In genomic region chr4:117676903-117677302, GRCm38 (mm10) we compare ENCODE assay signal across 8 mouse cellular contexts. TPM values are rescaled to one million over a fixed set of nuclear protein-coding genes. Genes with fewer than 3 reads are reported as not detected.
DNase-seq lines count a peak whose midpoint lies in the region; ATAC-seq and TF ChIP-seq lines count a peak whose summit lies in the region.
"Had no signal": no experiment of that assay in that cellular context is flagged by ENCODE, and none has a peak within 500 bp of the region (broad histone marks: within the 10 kb centered on the region; RNA-seq: fewer than 3 reads in every experiment).

No protein-coding gene starts in this region.

- no peaks in the 10 kb centered on the region for H3K9me3 ChIP-seq in forebrain, embryonic 15.5 days
- no peaks in the 10 kb centered on the region for H3K9me3 ChIP-seq in midbrain, embryonic 10.5 days (replicated peaks)
- H3K9me3 ChIP-seq: megakaryocyte, embryonic 14.5 days had no signal

- peak; percentile 96 for TF ChIP-seq CTCF in left cerebral cortex, adult 2 months (IDR thresholded peaks at IDR 0.05)

- H3K36me3 ChIP-seq in forebrain, embryonic 15.5 days = peaks cover 66% of the 10 kb centered on the region
- H3K36me3 ChIP-seq in midbrain, embryonic 10.5 days = peaks cover 88% of the 10 kb centered on the region

- 7% methylated on average over 3 of the region's 3 CpGs for WGBS in forebrain, embryonic 15.5 days
- 29% methylated on average over 3 of the region's 3 CpGs for WGBS in midbrain, embryonic 10.5 days

- H3K4me2 ChIP-seq in forebrain, embryonic 15.5 days (replicated peaks) = no peak overlapping the region

- no peaks in the 10 kb centered on the region for H3K27me3 ChIP-seq in forebrain, embryonic 15.5 days
- no peaks in the 10 kb centered on the region for H3K27me3 ChIP-seq in midbrain, embryonic 10.5 days (ENCODE audit: low read depth, poor library complexity, severe bottlenecking)
- H3K27me3 ChIP-seq: megakaryocyte, embryonic 14.5 days had no signal

- intact Hi-C loops in left cerebral cortex, adult 2 months (cut with DNase I) = loop anchor here (2.0 to 10.0 kb wide), 5 partner anchors 48 to 522 kb away; partner anchors contain the start of genes Rnf220 and Rps8

- H3K9ac ChIP-seq in forebrain, embryonic 15.5 days (replicated peaks) = no peak overlapping the region

- H3K27ac ChIP-seq in forebrain, embryonic 15.5 days (replicated peaks) = no peak overlapping the region
- H3K27ac ChIP-seq in left cerebral cortex, adult 2 months = no peak overlapping the region
- no peak overlapping the region for H3K27ac ChIP-seq in midbrain, embryonic 10.5 days (replicated peaks)

- peak; percentile 16 for DNase-seq in WW6 (ENCODE audit: low read depth, low spot score)
- DNase-seq in cerebellum, adult 11-12 months = peak; percentile 58
- DNase-seq in induced T-regulatory cell, adult 2 months (ENCODE audit: low read depth) = peak; percentile 77
- DNase-seq in left cerebral cortex, adult 2 months (ENCODE audit: extremely low spot score in 1 of 2, low spot score in 2 of 2) = peak; percentile 73 to 84
- DNase-seq in midbrain, embryonic 10.5 days (ENCODE audit: low spot score) = peak; percentile 78
- DNase-seq in right cerebral cortex, postnatal 25 days = peak; percentile 59

- peaks cover 13% of the 10 kb centered on the region for H3K4me1 ChIP-seq in forebrain, embryonic 15.5 days
- peaks cover 12% of the 10 kb centered on the region for H3K4me1 ChIP-seq in midbrain, embryonic 10.5 days

- no peak overlapping the region for H3K4me3 ChIP-seq in forebrain, embryonic 15.5 days
- H3K4me3 ChIP-seq in left cerebral cortex, adult 2 months = no peak overlapping the region
- H3K4me3 ChIP-seq in midbrain, embryonic 10.5 days = no peak overlapping the region
- H3K4me3 ChIP-seq: megakaryocyte, embryonic 14.5 days had no signal

- peak; percentile 60; the same call in 1 of the 2 replicates for ATAC-seq in forebrain, embryonic 15.5 days (replicated peaks)

RNA-seq across cellular contexts. Expression of gene Dmap1, which starts 5.2 kb away (rescaled TPM):
- 78.7 and 81.2 TPM in 2 replicates for polyA plus RNA-seq in forebrain, embryonic 15.5 days (2015; fragmentation: Nextera tagmentation; extraction: Ambion mirVana)
- 10 to 100 TPM; 37.3 to 42.0 TPM for total RNA-seq in left cerebral cortex, adult 2 months (2021)
- 74.3 and 80.7 TPM in 2 replicates for polyA plus RNA-seq in midbrain, embryonic 10.5 days (2016; fragmentation: Nextera tagmentation; extraction: Ambion mirVana)

RNA-seq across cellular contexts. Expression of gene Gm12845, which starts 47.3 kb away (rescaled TPM):
- polyA plus RNA-seq in forebrain, embryonic 15.5 days (2015; fragmentation: Nextera tagmentation; extraction: Ambion mirVana) = not detected in 2 replicates
- total RNA-seq in left cerebral cortex, adult 2 months (2021) = not detected
- polyA plus RNA-seq in midbrain, embryonic 10.5 days (2016; fragmentation: Nextera tagmentation; extraction: Ambion mirVana) = not detected in 2 replicates

Comparison
In these comparisons a context has a peak if more than half of its experiments do, and no peak if none do; other contexts are left out.
1. DNase-seq: peak in every context shown above with its lines; median percentile 78 in left cerebral cortex, adult 2 months; 78 in midbrain, embryonic 10.5 days; 77 in induced T-regulatory cell, adult 2 months; 59 in right cerebral cortex, postnatal 25 days; 58 in cerebellum, adult 11-12 months; 16 in WW6.